Mouse (Mus musculus) C2C12 (cell line): ENCODE measurements around the gene Psmd3. TPM values are rescaled to one million over a fixed set of nuclear protein-coding genes. Genes with fewer than 3 reads are reported as not detected.
"Not testable (repeated sequence)": the region's sequence is repeated elsewhere in the genome, so short reads cannot be mapped to it uniquely, and the experiment has no call there.

Experiments
- H3K27me3 ChIP-seq: one replicate; pipeline ENCODE4 v1.6.1; 2011; ENCODE audit not compliant: control insufficient read depth, insufficient read depth, insufficient read length
- H3K36me3 ChIP-seq: one replicate; pipeline ENCODE4 v1.6.1; 2011; ENCODE audit not compliant: control insufficient read depth, insufficient read depth
- H3K4me3 ChIP-seq: one replicate; pipeline ENCODE4 v1.5.1; 2011; ENCODE audit warnings: mild to moderate bottlenecking, control low read depth; ENCODE audit not compliant: poor library complexity, insufficient read depth, severe bottlenecking
- H3K79me2 ChIP-seq: one replicate; pipeline ENCODE4 v1.6.1; 2011; ENCODE audit not compliant: control insufficient read depth, insufficient read depth
- H3K79me3 ChIP-seq: one replicate; pipeline ENCODE4 v1.6.1; 2011; ENCODE audit warnings: low read depth, control low read depth
- H3ac ChIP-seq: one replicate; pipeline ENCODE3; 2011; ENCODE audit warnings: low read depth; ENCODE audit not compliant: control insufficient read depth, insufficient read length
- CEBPB ChIP-seq: IDR thresholded peaks from one replicate; pipeline ENCODE4 v1.6.1; 2011; ENCODE audit warnings: low read depth, mild to moderate bottlenecking, control low read depth, moderate library complexity
- CTCF ChIP-seq: IDR thresholded peaks from one replicate; pipeline ENCODE4 v1.5.1; 2011; ENCODE audit not compliant: control insufficient read depth, insufficient read depth, insufficient read length
- FOSL1 ChIP-seq: IDR thresholded peaks from one replicate; pipeline ENCODE4 v1.8.0; 2011; ENCODE audit warnings: mild to moderate bottlenecking, low read length; ENCODE audit not compliant: poor library complexity, insufficient read depth, severe bottlenecking
- MAX ChIP-seq: IDR thresholded peaks from one replicate; pipeline ENCODE4 v1.6.1; 2011; ENCODE audit warnings: mild to moderate bottlenecking, control low read depth
- MYOD1 ChIP-seq: IDR thresholded peaks from one replicate; pipeline ENCODE4 v1.6.1; 2011; ENCODE audit warnings: low read depth; ENCODE audit not compliant: control insufficient read depth, insufficient read length
- MYOG ChIP-seq: IDR thresholded peaks from one replicate; pipeline ENCODE4 v1.6.1; 2011; ENCODE audit not compliant: control insufficient read depth, insufficient read length; ENCODE audit errors: extremely low read depth
- USF1 ChIP-seq: IDR thresholded peaks from one replicate; pipeline ENCODE4 v1.6.1; 2011; ENCODE audit warnings: low read depth, mild to moderate bottlenecking, control low read depth, moderate library complexity
- polyA plus RNA-seq: library from polyadenylated mRNA; unstranded; fragments of >200 nt; fragmentation: generic; extraction: Trizol; gene quantifications from one replicate; pipeline ENCODE4 v1.2.1, GENCODE M21; 2012; ENCODE audit warnings: missing spikeins

Psmd3 gene
- polyA plus RNA-seq, 1 experiment, result 244 TPM

DNA sequence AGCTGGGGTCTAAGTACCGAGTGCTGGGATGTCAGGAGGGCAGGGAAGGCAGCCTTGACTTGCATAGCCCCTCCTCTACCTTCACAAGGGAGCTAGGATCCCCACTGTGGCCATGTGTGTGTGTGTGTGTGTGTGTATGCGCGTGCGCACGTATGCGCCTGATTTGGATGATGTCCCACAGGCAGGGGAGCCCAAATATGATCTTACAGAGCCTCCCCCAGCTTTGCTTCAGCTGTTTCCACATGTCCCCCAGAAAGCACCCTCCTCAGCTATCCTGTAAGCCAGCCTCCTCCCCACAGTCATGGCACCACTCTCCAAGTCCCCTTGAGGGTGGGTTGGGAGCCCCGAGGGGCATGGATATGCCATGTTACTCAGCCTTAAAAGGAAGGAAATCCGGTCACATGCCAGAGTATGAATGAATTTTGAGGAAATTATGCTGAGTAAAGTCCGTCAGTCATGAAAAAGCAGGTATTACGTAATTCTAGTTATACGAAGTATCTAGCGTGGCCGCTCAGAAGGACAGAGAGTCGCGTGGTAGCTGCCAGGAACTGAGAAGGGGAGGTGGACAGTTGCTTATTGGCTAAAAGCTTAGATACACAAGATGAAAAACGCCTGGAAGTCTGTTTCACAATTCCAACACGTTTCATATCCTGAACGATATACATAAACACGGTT, 26.1 kb downstream of the Psmd3 start:
- H3K79me3 ChIP-seq, result no peaks in the 10 kb centered on the region
- H3K4me3 ChIP-seq, result no peak overlapping the region
- H3ac ChIP-seq, result no peak overlapping the region
- no peaks in the 10 kb centered on the region for H3K79me2 ChIP-seq
- H3K27me3 ChIP-seq, result no peaks in the 10 kb centered on the region
- TF ChIP-seq USF1 (peak; percentile 66), MAX (no peak), CEBPB (peak; percentile 66)
- peaks cover 40% of the 10 kb centered on the region for H3K36me3 ChIP-seq

DNA sequence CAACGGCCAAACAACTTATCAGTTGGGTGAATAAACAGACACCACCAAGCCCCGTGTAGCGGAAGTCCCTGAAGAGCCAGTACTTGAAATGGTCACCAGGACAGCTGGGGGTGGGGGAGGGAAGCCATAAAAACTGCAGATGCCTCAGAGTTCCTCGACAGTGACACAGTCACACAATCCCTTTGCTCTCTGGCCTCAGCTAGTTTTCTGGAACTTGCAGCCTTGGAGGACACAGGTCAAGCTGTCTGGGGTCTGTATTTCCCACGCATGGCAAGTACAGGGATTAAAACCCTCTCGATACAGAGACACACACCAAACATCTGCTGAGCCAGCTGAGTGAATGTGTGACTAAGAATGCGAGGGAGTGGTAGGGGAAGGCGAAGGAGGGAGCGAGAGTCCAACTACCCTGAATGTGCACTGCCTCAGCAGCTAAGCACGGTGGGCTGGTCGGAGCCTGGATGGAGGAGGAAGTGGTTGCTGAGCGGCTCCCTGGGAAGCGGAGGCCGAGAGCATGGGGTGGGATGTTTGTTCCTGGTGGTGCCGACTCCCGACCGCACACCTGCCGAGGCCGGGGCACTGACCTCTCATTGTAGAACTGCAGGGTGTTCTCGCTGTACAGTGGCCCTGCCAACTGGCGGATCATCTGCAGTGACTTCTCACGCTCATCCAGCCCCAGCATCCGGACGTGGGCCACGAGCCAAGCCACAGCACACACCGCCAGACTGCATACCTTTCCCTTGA, 26.8 kb downstream of the Psmd3 start:
- no peaks in the 10 kb centered on the region for H3K27me3 ChIP-seq
- no peaks in the 10 kb centered on the region for H3K79me2 ChIP-seq
- H3K4me3 ChIP-seq, result no peak overlapping the region
- TF ChIP-seq MYOD1 (peak; percentile 68), MAX (no peak), MYOG (no peak)
- H3ac ChIP-seq, result peak overlapping the region; percentile 5
- H3K79me3 ChIP-seq, result no peaks in the 10 kb centered on the region
- peaks cover 47% of the 10 kb centered on the region for H3K36me3 ChIP-seq

DNA sequence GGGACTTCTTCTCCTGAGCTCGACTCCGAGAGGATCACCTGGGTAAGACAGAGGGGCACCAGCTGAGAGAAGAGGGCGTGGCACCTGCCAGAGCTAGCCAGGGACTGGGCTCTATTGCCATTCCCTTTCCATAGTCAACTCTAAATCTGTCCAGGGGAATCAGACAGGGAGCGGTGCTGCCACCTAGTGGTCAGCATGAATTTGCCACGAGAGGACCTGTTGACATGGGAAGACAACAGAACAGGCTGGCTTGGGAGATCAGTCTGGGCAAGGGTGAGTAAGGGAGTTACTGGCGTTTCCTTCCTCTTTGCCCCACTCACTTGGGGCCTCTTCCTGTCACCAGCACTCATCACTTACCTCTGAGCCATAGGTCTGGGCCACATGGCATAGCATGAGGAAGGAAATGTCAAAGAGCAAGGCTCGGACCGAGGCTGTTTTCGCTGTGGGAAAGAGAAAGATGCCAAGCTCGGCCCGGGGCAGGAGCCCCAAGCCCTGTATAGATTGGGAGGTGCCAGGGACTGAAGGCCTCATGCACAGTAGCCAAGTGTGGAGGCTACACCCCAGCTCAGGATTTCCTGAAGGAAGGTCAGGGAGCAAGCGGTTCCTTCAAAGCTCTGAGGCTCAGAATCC, 28.2 kb downstream of the Psmd3 start:
- TF ChIP-seq CEBPB (no peak), MYOD1 (no peak), CTCF (peak; percentile 78), MAX (peak; percentile 14), USF1 (no peak), FOSL1 (no peak), MYOG (no peak)
- Histone ChIP-seq H3K79me2 (no peaks in the 10 kb centered on the region), H3K4me3 (no peak overlapping the region), H3ac (no peak overlapping the region), H3K36me3 (peaks cover 50% of the 10 kb centered on the region), H3K79me3 (no peaks in the 10 kb centered on the region), H3K27me3 (no peaks in the 10 kb centered on the region)

DNA sequence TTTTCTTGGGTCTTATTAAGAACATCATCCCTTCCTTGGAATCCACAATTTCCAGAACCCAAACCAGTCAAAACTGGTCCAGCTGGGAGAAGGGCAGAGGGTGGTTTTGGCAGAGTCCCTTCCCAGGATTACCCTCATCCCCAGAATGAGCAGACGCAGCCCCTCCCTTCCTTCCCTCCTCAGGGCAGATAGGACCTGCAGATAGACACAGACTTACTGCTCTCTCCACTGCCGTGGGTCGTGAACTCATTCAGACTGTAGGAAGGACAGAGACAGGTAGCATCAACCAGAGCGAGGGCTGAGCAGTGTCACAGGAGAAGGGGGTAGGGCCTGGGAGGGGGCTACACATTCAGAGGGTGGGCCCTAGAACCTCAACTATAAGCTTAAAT, 28.7 kb downstream of the Psmd3 start:
- H3K36me3 ChIP-seq, result peaks cover 53% of the 10 kb centered on the region
- H3K4me3 ChIP-seq, result no peak overlapping the region
- H3K79me2 ChIP-seq, result no peaks in the 10 kb centered on the region
- H3ac ChIP-seq, result no peak overlapping the region
- H3K79me3 ChIP-seq, result no peaks in the 10 kb centered on the region
- TF ChIP-seq CTCF (no peak), MAX (no peak), FOSL1 (no peak), USF1 (no peak), CEBPB (no peak), MYOG (no peak), MYOD1 (no peak)
- no peaks in the 10 kb centered on the region for H3K27me3 ChIP-seq

DNA sequence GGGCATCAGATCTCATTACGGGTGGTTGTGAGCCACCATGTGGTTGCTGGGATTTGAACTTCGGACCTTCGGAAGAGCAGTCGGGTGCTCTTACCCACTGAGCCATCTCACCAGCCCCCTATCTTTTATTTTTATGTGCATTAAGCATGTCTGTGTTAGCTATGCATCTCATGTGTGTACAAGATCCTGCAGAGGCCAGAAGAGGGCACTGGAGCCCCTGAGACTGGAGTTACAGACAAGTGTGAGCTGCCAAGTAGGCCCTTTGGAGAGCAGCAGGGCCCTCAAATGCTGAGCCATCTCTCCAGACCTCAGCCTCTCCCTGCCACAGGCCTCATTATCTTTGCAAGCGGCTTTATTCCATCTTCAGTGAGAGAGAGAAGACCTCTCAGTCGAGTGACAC, 29.7 kb downstream of the Psmd3 start:
- not testable (repeated sequence) for H3K4me3 ChIP-seq, H3ac ChIP-seq, H3K79me2 ChIP-seq, H3K79me3 ChIP-seq, H3K27me3 ChIP-seq
- peaks cover 54% of the 10 kb centered on the region for H3K36me3 ChIP-seq

DNA sequence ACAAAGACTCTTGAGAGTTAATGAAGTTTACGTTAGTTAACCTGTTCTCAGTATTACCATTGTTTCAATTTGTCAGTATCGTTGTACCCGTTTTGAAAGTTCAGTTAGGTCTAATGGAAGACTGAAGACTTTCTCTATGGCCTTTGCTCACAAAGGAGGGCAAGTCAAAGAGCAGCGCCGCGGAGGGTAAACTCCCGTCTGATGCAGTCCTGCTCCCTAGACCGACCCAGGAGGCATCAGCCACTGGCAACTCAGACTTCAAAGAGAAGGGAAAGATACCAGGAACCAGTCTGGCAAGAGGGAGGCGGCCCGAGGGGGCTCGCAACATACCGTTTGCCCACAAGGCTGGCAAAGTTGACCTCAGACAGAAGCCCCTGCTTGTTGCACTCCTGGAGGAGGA, 31.3 kb downstream of the Psmd3 start:
- Histone ChIP-seq H3ac (no peak overlapping the region), H3K79me3 (no peaks in the 10 kb centered on the region), H3K79me2 (no peaks in the 10 kb centered on the region), H3K4me3 (no peak overlapping the region), H3K27me3 (no peaks in the 10 kb centered on the region), H3K36me3 (peaks cover 49% of the 10 kb centered on the region)
- TF ChIP-seq USF1, result no peak
